Mouse (Mus musculus) embryonic fibroblast, embryonic 13.5 days (primary cell): Measurements from ENCODE around the gene Gnb3. TPM values are rescaled to one million over a fixed set of nuclear protein-coding genes. Genes with fewer than 3 reads are reported as not detected.

ENCODE experiments used
- H3K27ac ChIP-seq: 2 replicates; pipeline ENCODE4 v1.5.1; 2012; ENCODE audit warnings: low read length, control low read depth, inconsistent platforms; ENCODE audit not compliant: insufficient read depth
- H3K4me1 ChIP-seq: 2 replicates; pipeline ENCODE4 v1.6.1; 2011; ENCODE audit warnings: low read length; ENCODE audit not compliant: control insufficient read depth, insufficient read depth
- H3K4me3 ChIP-seq: 2 replicates; pipeline ENCODE4 v1.5.1; 2011; ENCODE audit warnings: mild to moderate bottlenecking, control low read depth, low read length; ENCODE audit not compliant: insufficient read depth
- CTCF ChIP-seq: IDR thresholded peaks from 2 replicates; pipeline ENCODE4 v1.5.1; 2011; ENCODE audit warnings: mild to moderate bottlenecking, control low read depth, low read length, moderate library complexity, borderline replicate concordance; ENCODE audit not compliant: insufficient read depth
- POLR2A ChIP-seq: IDR thresholded peaks from 2 replicates; pipeline ENCODE4 v1.6.1; 2011; ENCODE audit warnings: low read depth, mild to moderate bottlenecking, control low read depth, low read length, moderate library complexity
- polyA plus RNA-seq: library from polyadenylated mRNA; stranded (reverse); fragments of >200 nt; gene quantifications from 2 replicates; pipeline ENCODE4 v1.2.4, GENCODE M21; 2011; ENCODE audit warnings: low read depth; ENCODE audit not compliant: missing spikeins, insufficient read length

Gnb3 gene
- 0.45 and 0.72 TPM in 2 replicates for polyA plus RNA-seq

GRCm38 (mm10) chr6:124840241-124841167 is at the start of gene Gnb3:
Gnb3 (minus strand) TSS chr6:124840275.
- no peak for TF ChIP-seq CTCF
- TF ChIP-seq POLR2A: no peak
- Histone ChIP-seq H3K27ac (no peak within 1 kb of the TSS), H3K4me1 (no peaks in the 10 kb centered on the region), H3K4me3 (no peak within 1 kb of the TSS)

GRCm38 (mm10) chr6:124888555-124889125 is 48.6 kb upstream of the Gnb3 start:
- TF ChIP-seq CTCF (no peak), POLR2A (no peak)
- Histone ChIP-seq H3K4me3 (no peak overlapping the region), H3K4me1 (no peaks in the 10 kb centered on the region), H3K27ac (no peak overlapping the region)

GRCm38 (mm10) chr6:124887986-124888385 is 47.9 kb upstream of the Gnb3 start, which contains the start of gene Cd4:
Cd4 (minus strand) TSS chr6:124888221.
- Histone ChIP-seq H3K4me1 (no peaks in the 10 kb centered on the region), H3K27ac (no peak within 1 kb of the TSS), H3K4me3 (no peak within 1 kb of the TSS)
- TF ChIP-seq CTCF (no peak), POLR2A (no peak)

- Histone ChIP-seq H3K4me3 (no peak overlapping the region), H3K27ac (no peak overlapping the region), H3K4me1 (no peaks in the 10 kb centered on the region)
- TF ChIP-seq CTCF: no peak
- no peak for TF ChIP-seq POLR2A
Observed at GRCm38 (mm10) chr6:124885956-124886381, 45.9 kb upstream of the Gnb3 start.

GRCm38 (mm10) chr6:124884714-124885500 is 44.8 kb upstream of the Gnb3 start:
- TF ChIP-seq CTCF (no peak), POLR2A (no peak)
- Histone ChIP-seq H3K4me3 (no peak overlapping the region), H3K27ac (no peak overlapping the region), H3K4me1 (no peaks in the 10 kb centered on the region)

- H3K4me3 ChIP-seq: no peak overlapping the region
- no peaks in the 10 kb centered on the region for H3K4me1 ChIP-seq
- no peak overlapping the region for H3K27ac ChIP-seq
- TF ChIP-seq CTCF (no peak), POLR2A (no peak)
Observed at GRCm38 (mm10) chr6:124883351-124883750, 43.3 kb upstream of the Gnb3 start.

- no peak overlapping the region for H3K4me3 ChIP-seq
- no peak for TF ChIP-seq POLR2A
- no peak for TF ChIP-seq CTCF
Observed at GRCm38 (mm10) chr6:124881821-124882220, 41.7 kb upstream of the Gnb3 start.

GRCm38 (mm10) chr6:124879390-124879789 is 39.3 kb upstream of the Gnb3 start:
- Histone ChIP-seq H3K4me1 (no peaks in the 10 kb centered on the region), H3K4me3 (no peak overlapping the region), H3K27ac (no peak overlapping the region)
- TF ChIP-seq CTCF (no peak), POLR2A (no peak)

More at GRCm38 (mm10) chr6:124881821-124882220, 41.7 kb upstream of the Gnb3 start:
- H3K27ac ChIP-seq: no peak overlapping the region
- H3K4me1 ChIP-seq: no peaks in the 10 kb centered on the region

- Histone ChIP-seq H3K4me3 (no peak overlapping the region), H3K4me1 (no peaks in the 10 kb centered on the region), H3K27ac (no peak overlapping the region)
- no peak for TF ChIP-seq CTCF
- no peak for TF ChIP-seq POLR2A
Observed at GRCm38 (mm10) chr6:124874348-124874747, 34.3 kb upstream of the Gnb3 start.
